Mouse (Mus musculus) small intestine, adult 2 months (tissue): Measurements from ENCODE around the gene Stim1.

Experiments
- CTCF ChIP-seq: fragments of 200-500 bp; IDR thresholded peaks from 2 replicates; pipeline ENCODE4 v1.5.1; 2012; ENCODE audit warnings: low read depth, mild to moderate bottlenecking, control low read depth, inconsistent platforms, low read length, moderate library complexity, mixed read lengths; ENCODE audit not compliant: insufficient replicate concordance, insufficient read length; ENCODE audit errors: extremely low read depth
- POLR2A ChIP-seq: fragments of 200-500 bp; IDR thresholded peaks from 2 replicates; pipeline ENCODE4 v1.6.1; 2012; ENCODE audit warnings: low read depth, mild to moderate bottlenecking, control low read depth, inconsistent platforms, low read length, moderate library complexity

- TF ChIP-seq CTCF (no peak), POLR2A (no peak)
These were observed 136.5 kb downstream of the Stim1 start for GRCm38 (mm10) chr7:102404118-102404517.
